ENCODE assay signal across 9 mouse cellular contexts in the genomic region with DNA sequence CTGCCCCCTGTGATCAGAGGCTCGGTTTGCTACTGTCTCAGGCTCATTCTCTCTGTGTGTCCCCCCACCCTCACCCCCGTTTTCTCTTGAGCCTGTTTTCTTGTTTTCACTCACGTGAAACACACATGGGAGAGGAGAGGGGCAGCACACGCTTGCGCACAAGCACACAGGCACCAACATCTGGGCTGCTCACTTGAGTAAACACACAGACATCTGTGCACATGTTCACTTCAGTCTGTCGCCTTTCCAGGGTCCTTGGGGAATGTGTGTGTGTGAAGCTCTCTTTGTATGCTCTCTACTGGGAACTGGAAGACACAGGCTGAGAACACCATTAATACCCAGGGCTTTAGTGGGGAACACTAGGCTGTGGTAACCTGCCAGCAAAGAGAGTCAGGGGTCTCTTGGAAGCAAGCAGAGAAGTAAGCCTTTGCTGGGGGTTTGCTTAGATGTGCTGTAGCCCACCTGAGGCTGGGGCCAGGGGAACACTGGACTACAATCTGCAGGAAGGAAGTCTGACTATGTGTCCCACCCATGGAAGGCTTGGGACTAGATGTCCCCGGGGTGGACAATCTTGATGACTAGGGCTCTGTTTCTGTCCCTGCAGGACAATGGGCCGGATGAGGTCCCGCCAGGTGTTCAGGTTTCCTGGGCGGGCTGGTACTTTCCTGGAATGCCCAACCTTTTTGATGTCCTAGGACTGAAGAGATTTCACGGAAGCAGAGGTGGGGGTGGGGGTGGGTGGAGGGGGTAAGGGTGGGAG. TPM values are rescaled to one million over a fixed set of nuclear protein-coding genes. Genes with fewer than 3 reads are reported as not detected.
A peak's percentile ranks its signal among the peaks of the same experiment; 100 is the strongest.
DNase-seq lines count a peak whose midpoint lies in the region; ATAC-seq and TF ChIP-seq lines count a peak whose summit lies in the region.
"Had no signal": no experiment of that assay in that cellular context is flagged by ENCODE, and none has a peak within 500 bp of the region (broad histone marks: within the 10 kb centered on the region; RNA-seq: fewer than 3 reads in every experiment).

No protein-coding gene starts in this region.

- no peaks in the 10 kb centered on the region for H3K27me3 ChIP-seq in kidney, embryonic 15.5 days
- no peaks in the 10 kb centered on the region for H3K27me3 ChIP-seq in lung, postnatal 0 days (replicated peaks; ENCODE audit: insufficient read depth, low read length)

- no peak overlapping the region for H3K9ac ChIP-seq in kidney, embryonic 15.5 days
- no peak overlapping the region for H3K9ac ChIP-seq in lung, postnatal 0 days (replicated peaks; ENCODE audit: low read depth)
- H3K9ac ChIP-seq: liver, postnatal 0 days had no signal

- H3K36me3 ChIP-seq in kidney, embryonic 15.5 days, result no peaks in the 10 kb centered on the region
- no peaks in the 10 kb centered on the region for H3K36me3 ChIP-seq in lung, postnatal 0 days (ENCODE audit: insufficient read depth, low read length)

- no peak overlapping the region for H3K27ac ChIP-seq in kidney, embryonic 15.5 days
- peak overlapping the region; percentile 98 for H3K27ac ChIP-seq in brown adipose tissue, adult 24 weeks (replicated peaks; ENCODE audit: low read depth, low read length)
- peak overlapping the region; percentile 79 for H3K27ac ChIP-seq in lung, postnatal 0 days (ENCODE audit: low read length)

- no peak for ATAC-seq in CD4-positive, CD25-positive, alpha-beta regulatory T cell, adult 4 months
- ATAC-seq in kidney, embryonic 15.5 days (replicated peaks; ENCODE audit: low FRiP score), result no peak
- ATAC-seq in lung, postnatal 0 days, result peak; percentile 88
- ATAC-seq in megakaryocyte progenitor cell, adult 5-6 weeks (replicated peaks; ENCODE audit: poor library complexity), result no peak
- ATAC-seq: liver, postnatal 0 days had no signal

- 74% methylated on average over 11 of the region's 11 CpGs for WGBS in kidney, embryonic 15.5 days
- 60% methylated on average over 11 of the region's 11 CpGs for WGBS in lung, postnatal 0 days

- H3K4me2 ChIP-seq in kidney, embryonic 15.5 days, result no peak overlapping the region
- H3K4me2 ChIP-seq in lung, postnatal 0 days (replicated peaks; ENCODE audit: low read depth, low read length), result no peak overlapping the region

- TF ChIP-seq CTCF in lung, postnatal 0 days (IDR thresholded peaks at IDR 0.05), result no peak

- no peak overlapping the region for H3K4me3 ChIP-seq in kidney, embryonic 15.5 days (replicated peaks)
- no peak overlapping the region for H3K4me3 ChIP-seq in brown adipose tissue, adult 24 weeks (ENCODE audit: insufficient read depth, low read depth, low read length)
- no peak overlapping the region for H3K4me3 ChIP-seq in lung, postnatal 0 days (ENCODE audit: low read depth, low read length)

- DNase-seq in CD4-positive, CD25-positive, alpha-beta regulatory T cell, adult 2 months (ENCODE audit: low read depth, low spot score), result peak; percentile 9
- peak; percentile 37 for DNase-seq in kidney, adult 9 months
- DNase-seq in lung, postnatal 0 days (ENCODE audit: low spot score), result peak; percentile 60
- DNase-seq in ovary, postnatal 10 days (ENCODE audit: low spot score), result no peak
- DNase-seq: liver, postnatal 0 days had no signal

- H3K4me1 ChIP-seq in kidney, embryonic 15.5 days, result peaks cover 27% of the 10 kb centered on the region
- peaks cover 72% of the 10 kb centered on the region for H3K4me1 ChIP-seq in brown adipose tissue, adult 24 weeks (ENCODE audit: control insufficient read depth, insufficient read depth, insufficient read length, low read length)
- H3K4me1 ChIP-seq in lung, postnatal 0 days (ENCODE audit: insufficient read depth, low read depth, low read length), result peaks cover 5% of the 10 kb centered on the region; the same call in 1 of the 2 replicates

- H3K9me3 ChIP-seq in kidney, embryonic 15.5 days (replicated peaks), result no peaks in the 10 kb centered on the region
- no peaks in the 10 kb centered on the region for H3K9me3 ChIP-seq in lung, postnatal 0 days (ENCODE audit: low read length)

- TF ChIP-seq EP300 in lung, postnatal 0 days (IDR thresholded peaks at IDR 0.05), result peak; percentile 100

RNA-seq across cellular contexts. Expression of a gene that starts 30.0 kb away (rescaled TPM):
- not detected for polyA plus RNA-seq in CD4-positive, CD25-positive, alpha-beta regulatory T cell, adult 4 months (2017; shearing (Covaris generic))
- 0.39 and 0.45 TPM in 2 replicates for polyA plus RNA-seq in kidney, embryonic 15.5 days (2015; fragmentation: Nextera tagmentation; extraction: Ambion mirVana)
- polyA plus RNA-seq in brown adipose tissue, adult 24 weeks (2012; ENCODE audit: insufficient read depth, insufficient read length, missing spikeins), result 2.8 and 6.0 TPM in 2 replicates
- 6.2 and 8.4 TPM in 2 replicates for polyA plus RNA-seq in lung, postnatal 0 days (2015; fragmentation: Nextera tagmentation; extraction: Ambion mirVana)
- 0.10 and 0.27 TPM in 2 replicates for total RNA-seq in megakaryocyte progenitor cell, adult 5-6 weeks (2015)
- total RNA-seq in megakaryocyte progenitor cell, adult 5-6 weeks (2017), result 0.04 and 0.61 TPM in 2 replicates
- polyA plus RNA-seq: liver, postnatal 0 days had no signal

RNA-seq across cellular contexts. Expression of a gene that starts 36.3 kb away (rescaled TPM):
- not detected for polyA plus RNA-seq in CD4-positive, CD25-positive, alpha-beta regulatory T cell, adult 4 months (2017; shearing (Covaris generic))
- polyA plus RNA-seq in kidney, embryonic 15.5 days (2015; fragmentation: Nextera tagmentation; extraction: Ambion mirVana), result 15.7 and 46.0 TPM in 2 replicates
- not detected in 2 replicates for polyA plus RNA-seq in brown adipose tissue, adult 24 weeks (2012; ENCODE audit: insufficient read depth, insufficient read length, missing spikeins)
- polyA plus RNA-seq in lung, postnatal 0 days (2015; fragmentation: Nextera tagmentation; extraction: Ambion mirVana), result 1.2 and 1.3 TPM in 2 replicates
- total RNA-seq in megakaryocyte progenitor cell, adult 5-6 weeks (2015), result 0.15 and 0.47 TPM in 2 replicates
- total RNA-seq in megakaryocyte progenitor cell, adult 5-6 weeks (2017), result 0.30 and 1.2 TPM in 2 replicates

RNA-seq across cellular contexts. Expression of a gene that starts 59.1 kb away (rescaled TPM):
- polyA plus RNA-seq in CD4-positive, CD25-positive, alpha-beta regulatory T cell, adult 4 months (2017; shearing (Covaris generic)), result 100 to 1,000 TPM; 138 to 191 TPM
- polyA plus RNA-seq in kidney, embryonic 15.5 days (2015; fragmentation: Nextera tagmentation; extraction: Ambion mirVana), result 104 and 114 TPM in 2 replicates
- polyA plus RNA-seq in brown adipose tissue, adult 24 weeks (2012; ENCODE audit: insufficient read depth, insufficient read length, missing spikeins), result 67.3 and 71.9 TPM in 2 replicates
- 120 and 121 TPM in 2 replicates for polyA plus RNA-seq in lung, postnatal 0 days (2015; fragmentation: Nextera tagmentation; extraction: Ambion mirVana)
- 72.7 and 78.4 TPM in 2 replicates for total RNA-seq in megakaryocyte progenitor cell, adult 5-6 weeks (2015)
- total RNA-seq in megakaryocyte progenitor cell, adult 5-6 weeks (2017), result 14.2 and 16.1 TPM in 2 replicates
